Mouse (Mus musculus) kidney, adult 8-10 months (tissue): ENCODE data around the gene Ipo11.

Experiments
- DNase-seq, 2 experiments: peaks; one replicate each; pipeline ENCODE4 v3.0.0; 2022

The Ipo11 gene

GRCm38 (mm10) chr13:106894284-106894683 lies 42.5 kb downstream of the Ipo11 start:
- DNase-seq: peak in 1 of 2 experiments; percentile 4

- DNase-seq: no peak
These were observed 43.1 kb downstream of the Ipo11 start for GRCm38 (mm10) chr13:106893701-106894100.

GRCm38 (mm10) chr13:106893196-106893595 lies 43.6 kb downstream of the Ipo11 start:
- DNase-seq: no peak

- DNase-seq: no peak
These were observed 49.4 kb downstream of the Ipo11 start for GRCm38 (mm10) chr13:106887364-106887763.

GRCm38 (mm10) chr13:106884249-106884648 lies 52.5 kb downstream of the Ipo11 start:
- no peak for DNase-seq

- DNase-seq: no peak
These were observed 60.5 kb downstream of the Ipo11 start for GRCm38 (mm10) chr13:106876278-106876677.

- DNase-seq: no peak
These were observed 71.2 kb downstream of the Ipo11 start for GRCm38 (mm10) chr13:106865547-106865946.

GRCm38 (mm10) chr13:106858779-106859178 lies 78.0 kb downstream of the Ipo11 start:
- no peak for DNase-seq

GRCm38 (mm10) chr13:106856556-106856955 lies 80.2 kb downstream of the Ipo11 start:
- DNase-seq: no peak

GRCm38 (mm10) chr13:106847534-106847933 lies 89.2 kb downstream of the Ipo11 start:
- no peak for DNase-seq

GRCm38 (mm10) chr13:106844928-106845327 lies 91.8 kb downstream of the Ipo11 start:
- no peak for DNase-seq

- no peak for DNase-seq
These were observed 94.2 kb downstream of the Ipo11 start for GRCm38 (mm10) chr13:106842542-106842941.

- no peak for DNase-seq
These were observed 98.0 kb downstream of the Ipo11 start for GRCm38 (mm10) chr13:106838778-106839177.

- no peak for DNase-seq
These were observed 100.3 kb downstream of the Ipo11 start for GRCm38 (mm10) chr13:106836527-106836879.

- DNase-seq: peak; percentile 34 to 67
These were observed 100.8 kb downstream of the Ipo11 start for GRCm38 (mm10) chr13:106835844-106836526.

- DNase-seq: no peak
These were observed 106.7 kb downstream of the Ipo11 start for GRCm38 (mm10) chr13:106830029-106830428.

GRCm38 (mm10) chr13:106829327-106829997 lies 107.3 kb downstream of the Ipo11 start:
- no peak for DNase-seq

- DNase-seq: no peak
These were observed 111.1 kb downstream of the Ipo11 start for GRCm38 (mm10) chr13:106825618-106826017.

- no peak for DNase-seq
These were observed 112.9 kb downstream of the Ipo11 start for GRCm38 (mm10) chr13:106823875-106824191.

- no peak for DNase-seq
These were observed 113.5 kb downstream of the Ipo11 start for GRCm38 (mm10) chr13:106823121-106823874.

- peak in 1 of 2 experiments; percentile 4 for DNase-seq
These were observed 116.6 kb downstream of the Ipo11 start for GRCm38 (mm10) chr13:106820149-106820548.

- no peak for DNase-seq
These were observed 117.0 kb downstream of the Ipo11 start for GRCm38 (mm10) chr13:106819749-106820148.

- DNase-seq: no peak
These were observed 119.7 kb downstream of the Ipo11 start for GRCm38 (mm10) chr13:106817066-106817465.

- DNase-seq: no peak
These were observed 123.2 kb downstream of the Ipo11 start for GRCm38 (mm10) chr13:106813519-106813918.
